Mouse (Mus musculus): ENCODE data around the gene Itgae.

DNA sequence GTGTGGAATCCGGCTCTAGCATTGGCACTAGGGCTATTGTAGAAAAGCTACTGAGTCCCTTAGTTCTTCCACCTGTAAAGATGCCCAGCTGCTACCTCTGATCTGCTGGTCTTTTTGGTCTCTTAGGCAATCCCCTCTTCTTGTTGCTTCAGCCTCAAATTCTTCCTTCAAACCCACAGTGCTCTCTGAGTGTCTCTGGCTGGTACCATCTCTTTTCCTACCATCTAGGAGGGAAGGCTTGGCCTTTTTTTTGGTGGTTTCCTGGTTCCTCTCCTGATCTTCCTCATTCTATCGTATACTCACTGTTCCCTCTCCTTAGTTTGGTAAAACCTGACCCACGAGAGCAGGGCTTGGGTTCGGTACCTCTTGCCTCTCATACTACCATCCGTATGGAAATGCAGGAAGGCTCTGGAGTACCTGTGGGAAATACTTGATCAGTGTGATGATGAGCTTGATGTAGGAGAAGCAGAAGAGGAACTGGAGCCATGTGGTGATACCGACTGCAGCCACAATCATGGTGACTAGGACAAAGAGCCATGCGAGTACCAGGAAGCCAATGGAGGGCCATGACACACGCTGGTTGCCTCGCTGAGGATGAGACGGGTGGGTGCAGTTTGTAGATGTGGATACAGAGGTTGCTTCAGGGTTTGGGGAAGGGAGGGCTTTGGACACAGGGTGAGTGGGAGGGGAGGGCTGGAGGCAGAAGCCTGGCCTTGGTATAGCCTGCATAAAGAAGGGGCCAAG is 95.7 kb downstream of the Itgae start:
- TF ChIP-seq POLR2A (IDR thresholded peaks at IDR 0.05; ENCODE audit: low read depth, low read length) (no peak), CTCF (IDR thresholded peaks at IDR 0.05; ENCODE audit: extremely low read depth, insufficient read length, insufficient replicate concordance, low read depth, low read length) (no peak)

Data from small intestine, adult 2 months (tissue).